Mouse (Mus musculus): Measurements from ENCODE around the gene Scml4.

- TF ChIP-seq CTCF (IDR thresholded peaks at IDR 0.05; ENCODE audit: control insufficient read depth, insufficient read depth, insufficient replicate concordance, low read depth, low read length) (no peak), POLR2A (IDR thresholded peaks at IDR 0.05; ENCODE audit: control insufficient read depth, low read depth, low read length) (no peak)
Measured at GRCm38 (mm10) chr10:42995484-42995895, 135.3 kb downstream of the Scml4 start.
